Mouse (Mus musculus) 3134 (cell line): ENCODE results near the gene Hdac4.
A peak's percentile ranks its signal among the peaks of the same experiment; 100 is the strongest.

Source experiments
- DNase-seq: peaks from one replicate; pipeline ENCODE4 v3.0.0-alpha.2; 2011; ENCODE audit warnings: low spot score; ENCODE audit not compliant: insufficient read length; ENCODE audit errors: extremely low read depth

Gene Hdac4

DNA sequence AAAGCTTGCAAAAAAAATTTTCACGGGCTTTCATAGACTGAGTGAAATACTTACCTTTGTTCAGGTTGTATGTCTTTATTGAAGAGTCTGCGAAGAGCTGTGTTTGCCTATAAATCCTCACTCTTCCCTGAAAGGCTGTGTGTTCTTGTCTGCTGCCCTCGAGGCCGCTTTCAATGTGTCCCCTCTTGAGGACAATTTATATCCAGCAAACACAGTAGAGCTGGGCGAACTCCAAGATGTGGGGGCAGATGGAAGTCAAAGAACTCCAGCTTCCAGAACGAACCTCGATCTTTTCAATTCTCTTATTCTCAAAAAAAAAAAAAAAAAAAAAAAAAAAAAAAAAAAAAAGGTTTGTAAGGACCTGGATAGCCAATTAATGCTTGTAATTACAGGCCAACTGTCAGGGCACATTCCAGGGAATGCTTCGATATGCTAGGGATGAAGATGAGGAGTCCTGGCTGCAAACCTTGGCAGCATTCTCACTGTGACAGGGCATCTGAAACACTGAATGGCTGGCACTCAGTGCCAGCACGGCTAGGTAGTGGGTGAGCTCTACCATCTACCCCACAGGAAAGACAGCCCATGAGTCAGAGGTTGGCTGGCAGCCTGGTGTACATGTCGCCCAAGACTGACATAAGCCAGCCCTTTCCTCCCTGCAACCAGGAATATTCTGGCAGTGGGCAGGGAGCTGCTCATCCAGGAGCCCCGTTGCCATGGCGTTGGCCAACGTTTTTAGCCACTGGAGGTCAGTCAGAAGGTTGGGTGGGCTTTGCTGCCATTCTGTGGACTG, at the start of gene Hdac4:
Hdac4 (minus strand) TSS at position 340 of the 790 bp plus-strand sequence.
- DNase-seq: peak; percentile 78

- no peak for DNase-seq
Measured at GRCm38 (mm10) chr1:92243549-92243948, 48.0 kb upstream of the Hdac4 start.

DNA sequence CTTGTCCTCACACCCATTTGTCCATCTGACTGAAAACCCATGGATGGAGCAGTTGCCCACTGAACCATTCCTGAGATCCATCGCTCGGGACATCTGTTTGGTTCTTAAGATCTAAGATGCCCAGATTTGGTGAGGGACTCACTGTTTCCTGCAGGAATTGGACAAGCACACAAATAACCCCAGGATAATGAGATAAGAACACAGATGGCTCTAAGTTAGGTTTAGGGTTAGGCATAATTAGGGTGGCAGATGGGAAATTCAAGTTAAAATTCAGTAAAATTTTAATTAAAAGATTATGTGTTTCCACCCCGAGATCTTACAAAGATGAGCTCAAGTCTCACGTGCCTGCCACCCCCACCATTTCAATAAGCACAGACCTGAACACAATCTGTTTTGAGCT, 44.6 kb upstream of the Hdac4 start:
- no peak for DNase-seq

GRCm38 (mm10) chr1:92235600-92235999, 40.1 kb upstream of the Hdac4 start:
- no peak for DNase-seq

DNA sequence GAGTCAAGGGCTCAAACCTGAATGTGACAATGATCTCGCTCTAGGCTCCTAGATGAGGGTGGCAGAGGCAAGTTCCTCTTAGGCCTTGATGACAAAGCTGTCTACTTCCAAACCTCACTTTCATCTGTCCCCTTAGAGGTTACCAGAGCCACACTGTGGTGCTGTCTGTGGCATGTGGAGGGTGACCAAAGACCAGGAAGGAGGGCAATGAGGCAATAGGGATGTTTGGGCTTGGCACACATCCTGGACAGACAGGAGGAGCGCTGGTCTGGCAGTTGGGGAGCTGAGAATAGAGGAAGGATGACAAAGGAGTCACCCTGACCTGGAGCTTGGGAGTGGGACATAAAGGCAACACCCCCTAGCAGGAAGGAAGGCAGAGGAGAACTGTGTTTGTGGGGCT, 29.8 kb upstream of the Hdac4 start:
- no peak for DNase-seq

DNA sequence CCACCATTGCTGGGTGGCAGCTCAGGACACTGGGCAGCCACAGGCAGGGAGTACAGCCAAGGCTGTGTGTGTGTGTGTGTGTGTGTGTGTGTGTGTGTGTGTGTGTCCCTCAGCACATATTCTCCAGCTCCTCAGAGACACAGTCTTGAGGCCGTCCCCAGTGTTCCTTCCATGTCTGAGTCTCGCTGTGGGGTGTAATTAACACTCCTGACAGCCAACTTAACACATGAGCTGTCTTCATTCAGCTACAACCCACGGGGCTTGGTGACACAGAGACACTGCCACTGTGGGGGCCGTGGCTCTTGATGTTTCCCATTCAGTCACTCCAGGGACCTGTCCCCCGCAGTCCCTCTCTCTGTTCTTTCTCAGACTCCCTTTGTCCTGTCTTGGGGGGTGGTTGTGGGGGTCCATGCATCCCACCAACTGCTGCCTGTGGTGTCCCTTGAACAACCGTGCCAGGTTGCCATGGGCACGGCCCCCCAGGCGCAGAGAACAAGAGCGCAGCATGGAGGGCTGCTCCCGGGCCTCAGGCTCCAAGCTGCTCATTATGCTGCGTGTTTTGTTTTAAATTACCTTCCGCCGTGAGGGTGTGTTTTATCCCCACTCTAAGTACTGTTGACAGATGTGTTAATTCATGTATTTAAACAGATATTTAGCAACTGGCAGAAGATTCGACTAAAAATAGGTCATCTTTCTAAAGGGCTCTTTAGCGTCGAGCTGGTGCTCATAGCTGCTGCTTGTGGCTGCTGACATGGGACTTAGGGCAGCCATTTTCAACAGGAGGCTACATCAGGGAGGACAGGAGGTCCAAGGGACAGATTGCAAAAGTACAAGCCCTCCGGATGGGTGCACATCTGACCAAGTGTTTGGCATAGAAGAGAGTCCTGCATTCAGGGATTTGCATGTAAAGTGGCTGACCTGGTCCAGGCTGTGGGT, 28.7 kb upstream of the Hdac4 start:
- no peak for DNase-seq

GRCm38 (mm10) chr1:92216710-92217109, 21.2 kb upstream of the Hdac4 start:
- no peak for DNase-seq

GRCm38 (mm10) chr1:92215996-92216630, 20.6 kb upstream of the Hdac4 start:
- no peak for DNase-seq

GRCm38 (mm10) chr1:92215131-92215638, 19.7 kb upstream of the Hdac4 start:
- DNase-seq: no peak

GRCm38 (mm10) chr1:92212003-92212750, 16.7 kb upstream of the Hdac4 start:
- DNase-seq: no peak

DNA sequence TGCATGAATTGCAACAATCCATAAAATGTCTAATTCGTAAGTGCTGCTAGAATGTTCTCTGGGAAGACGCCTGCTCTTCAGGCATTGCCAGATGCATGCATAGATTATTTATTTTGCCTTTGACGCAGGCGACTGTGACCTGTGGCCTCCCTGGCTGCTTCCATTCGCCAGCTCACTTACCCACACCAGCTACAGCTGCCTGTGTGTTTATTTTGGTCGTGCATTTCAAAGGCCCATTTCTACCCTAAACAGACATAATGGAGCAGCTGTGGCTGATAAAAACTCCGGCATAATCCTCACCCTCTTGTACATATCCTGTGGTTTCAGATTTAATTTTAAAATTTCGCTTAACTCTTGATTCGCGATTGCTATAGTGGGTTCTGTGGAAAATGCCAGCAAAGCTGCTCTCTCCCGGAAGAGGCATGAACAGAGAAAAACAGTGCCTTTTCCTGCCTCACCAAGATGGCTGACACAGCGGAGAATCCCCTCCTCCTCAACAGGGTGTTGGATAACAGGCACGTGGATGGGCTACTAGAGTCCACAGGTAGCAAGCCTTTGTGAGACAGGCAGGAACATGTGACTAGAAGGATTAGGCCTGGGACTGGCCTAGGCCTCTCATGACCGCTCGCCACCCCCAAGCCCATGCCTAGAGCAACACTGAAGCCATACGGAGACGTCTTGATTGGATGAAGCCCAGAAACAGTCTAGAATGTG, 7.3 kb upstream of the Hdac4 start:
- no peak for DNase-seq

DNA sequence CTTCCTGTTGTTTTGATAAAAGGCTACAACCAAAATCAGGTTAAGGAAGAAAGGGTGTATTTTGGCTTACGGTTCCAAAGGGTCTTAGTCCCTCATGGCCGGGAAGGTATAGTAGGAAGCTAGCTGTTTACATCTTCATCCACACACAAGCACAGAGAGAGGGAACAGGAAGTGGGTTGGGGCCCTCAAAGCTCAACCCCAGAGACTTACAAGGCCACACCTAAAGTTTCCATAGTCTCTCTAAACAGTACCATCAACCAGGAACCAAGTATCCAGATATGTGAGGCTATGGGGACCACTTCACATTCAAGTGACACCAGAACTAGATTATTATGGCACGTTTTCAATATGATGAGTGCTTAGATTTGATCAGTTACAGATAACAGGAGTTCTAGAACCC, 5.0 kb downstream of the Hdac4 start:
- DNase-seq: no peak

DNA sequence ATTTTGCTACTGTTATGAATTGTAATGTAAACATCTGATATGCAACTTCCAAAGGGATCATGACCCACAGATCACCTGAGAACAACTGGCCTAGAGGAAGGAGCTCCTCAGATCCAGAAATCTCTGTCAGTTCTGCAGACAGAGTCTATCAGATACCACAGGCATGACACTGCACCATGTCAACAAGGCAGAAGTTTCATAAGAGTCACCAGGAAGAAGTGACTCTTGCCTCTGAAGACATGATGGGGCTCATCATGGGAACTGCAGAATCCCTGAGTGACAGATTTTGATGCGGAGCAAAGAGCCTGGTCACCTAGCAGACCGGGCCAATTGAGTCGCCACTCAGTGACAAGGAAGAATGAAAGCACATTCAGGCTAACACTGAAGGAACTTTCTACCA, 8.4 kb downstream of the Hdac4 start:
- no peak for DNase-seq

GRCm38 (mm10) chr1:92184600-92184999, 10.9 kb downstream of the Hdac4 start:
- no peak for DNase-seq

DNA sequence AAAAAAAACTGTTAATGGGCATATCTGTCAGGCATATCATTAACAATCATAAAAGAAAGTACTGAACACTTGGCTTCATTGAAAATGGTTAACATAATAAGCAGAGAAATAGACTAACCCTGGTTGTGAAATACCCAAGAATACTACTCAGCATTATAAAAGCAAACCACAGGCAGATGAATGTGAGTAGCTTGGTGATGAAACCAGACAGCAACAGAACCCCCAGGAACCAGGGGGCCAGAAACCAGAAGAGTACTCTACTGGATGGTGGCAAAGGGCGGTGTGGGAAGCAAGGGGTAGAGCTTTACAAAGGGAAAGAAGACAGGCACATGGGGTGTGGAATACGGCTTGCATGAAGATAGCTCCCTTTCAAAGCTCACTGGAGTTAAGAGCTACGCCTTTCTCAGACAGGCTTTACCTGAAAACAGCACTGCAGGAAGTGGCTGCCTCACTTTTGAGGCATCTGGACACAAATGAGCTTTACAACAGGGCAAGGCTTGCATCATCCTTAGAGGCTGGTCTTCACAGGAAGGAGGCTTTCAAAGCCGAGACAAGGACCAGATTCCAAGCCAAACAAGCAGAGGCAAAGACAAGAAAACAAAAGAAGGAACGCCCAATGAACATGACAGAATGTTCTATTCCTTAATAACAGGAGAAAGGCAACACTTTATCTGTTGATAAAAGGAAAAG, 12.3 kb downstream of the Hdac4 start:
- peak; percentile 23 for DNase-seq

GRCm38 (mm10) chr1:92181970-92182369, 13.5 kb downstream of the Hdac4 start:
- DNase-seq: no peak

- DNase-seq: peak; percentile 99
Measured at GRCm38 (mm10) chr1:92180141-92181137, 15.1 kb downstream of the Hdac4 start.

- DNase-seq: peak; percentile 44
Measured at GRCm38 (mm10) chr1:92179489-92180006, 16.0 kb downstream of the Hdac4 start.
